Mouse (Mus musculus): ENCODE measurements around the gene Pop7. TPM values are rescaled to one million over a fixed set of nuclear protein-coding genes. Genes with fewer than 3 reads are reported as not detected.

Gene Pop7
- total and polyA plus RNA-seq, 3 experiments: 61.1 to 79.8 TPM; not detected in 1

GRCm38 (mm10) chr5:137481138-137481537, 21.2 kb downstream of the Pop7 start (continued):
- no peak for TF ChIP-seq TAL1 (IDR thresholded peaks at IDR 0.05; ENCODE audit: low read length)
- no peak for TF ChIP-seq ZMIZ1 (IDR thresholded peaks at IDR 0.05; ENCODE audit: low read depth, low read length)
- peak; percentile 63 for TF ChIP-seq ZC3H11A (IDR thresholded peaks at IDR 0.05; ENCODE audit: low read depth, low read length)
- TF ChIP-seq MEF2A (IDR thresholded peaks at IDR 0.05; ENCODE audit: extremely low read depth, insufficient replicate concordance, low read depth, low read length, poor library complexity, severe bottlenecking): no peak
- TF ChIP-seq HCFC1 (IDR thresholded peaks at IDR 0.05; ENCODE audit: low read depth, low read length): no peak
- peak; percentile 72 to 83 (median 82) for TF ChIP-seq CTCF (IDR thresholded peaks at IDR 0.05 in 2 of 3, conservative IDR thresholded peaks at IDR 0.05 in 1 of 3; ENCODE audit: control insufficient read depth in 1 of 3, insufficient read depth in 1 of 3, low read depth in 2 of 3, low read length in 3 of 3, poor library complexity in 1 of 3, severe bottlenecking in 1 of 3)
- no peak for TF ChIP-seq POLR2A (IDR thresholded peaks at IDR 0.05; ENCODE audit: control insufficient read depth in 1 of 2, insufficient read depth in 1 of 2, low read depth in 1 of 2, low read length in 2 of 2, poor library complexity in 1 of 2)
- no peak for TF ChIP-seq UBTF (IDR thresholded peaks at IDR 0.05; ENCODE audit: borderline replicate concordance, insufficient read depth, low read depth, low read length)
- no peak for TF ChIP-seq TBP (IDR thresholded peaks at IDR 0.05; ENCODE audit: low read depth, low read length)
- TF ChIP-seq POLR2AphosphoS2 (IDR thresholded peaks at IDR 0.05; ENCODE audit: low read length): no peak

- Histone ChIP-seq H3K4me3 (ENCODE audit: control insufficient read depth in 1 of 2, insufficient read depth in 1 of 2, low read depth in 2 of 2, low read length in 2 of 2) (no peak within 1 kb of the TSS), H3K4me1 (ENCODE audit: control insufficient read depth in 1 of 2, insufficient read depth in 2 of 2, low read length in 2 of 2) (peaks cover 0 to 2% of the 10 kb centered on the region in 2 experiments; a peak in 2 of 4 replicates), H3K27me3 (ENCODE audit: control insufficient read depth in 1 of 2, insufficient read depth in 2 of 2, low read length in 2 of 2) (peaks cover 2 to 7% of the 10 kb centered on the region in 2 experiments; a peak in 3 of 4 replicates), H3K79me2 (ENCODE audit: control insufficient read depth, insufficient read depth, low read length, poor library complexity) (no peaks in the 10 kb centered on the region), H3K27ac (ENCODE audit: control insufficient read depth, low read depth, low read length) (no peak within 1 kb of the TSS), H3K9ac (ENCODE audit: control insufficient read depth, low read depth, low read length, poor library complexity, severe bottlenecking) (no peak within 1 kb of the TSS), H3K9me3 (replicated peaks; ENCODE audit: insufficient read depth, low read length) (no peaks in the 10 kb centered on the region), H3K36me3 (ENCODE audit: control insufficient read depth in 1 of 2, insufficient read depth in 2 of 2, low read length in 2 of 2) (peaks cover 0 to 3% of the 10 kb centered on the region in 2 experiments; a peak in 2 of 4 replicates)
- DNase-seq (ENCODE audit: low read depth, low spot score): no peak
- TF ChIP-seq ZNF384 (IDR thresholded peaks at IDR 0.05; ENCODE audit: low read depth, low read length) (no peak), NELFE (IDR thresholded peaks at IDR 0.05; ENCODE audit: low read depth, low read length) (no peak), UBTF (IDR thresholded peaks at IDR 0.05; ENCODE audit: borderline replicate concordance, insufficient read depth, low read depth, low read length) (no peak), ZMIZ1 (IDR thresholded peaks at IDR 0.05; ENCODE audit: low read depth, low read length) (no peak), JUND (IDR thresholded peaks at IDR 0.05; ENCODE audit: low read depth, low read length) (no peak), MAX (IDR thresholded peaks at IDR 0.05; ENCODE audit: low read length) (no peak), MYB (IDR thresholded peaks at IDR 0.05; ENCODE audit: low read depth, low read length) (no peak), BHLHE40 (IDR thresholded peaks at IDR 0.05; ENCODE audit: borderline replicate concordance, low read depth, low read length) (no peak), POLR2AphosphoS2 (IDR thresholded peaks at IDR 0.05; ENCODE audit: low read length) (no peak), ETS1 (IDR thresholded peaks at IDR 0.05; ENCODE audit: low read depth, low read length) (no peak), SMC3 (IDR thresholded peaks at IDR 0.05; ENCODE audit: low read depth, low read length) (no peak), CHD2 (IDR thresholded peaks at IDR 0.05; ENCODE audit: low read length) (no peak), HCFC1 (IDR thresholded peaks at IDR 0.05; ENCODE audit: low read depth, low read length) (no peak), CHD1 (IDR thresholded peaks at IDR 0.05; ENCODE audit: low read depth, low read length) (no peak), CTCF (IDR thresholded peaks at IDR 0.05 in 2 of 3, conservative IDR thresholded peaks at IDR 0.05 in 1 of 3; ENCODE audit: control insufficient read depth in 1 of 3, insufficient read depth in 1 of 3, low read depth in 2 of 3, low read length in 3 of 3, poor library complexity in 1 of 3, severe bottlenecking in 1 of 3) (no peak), SIN3A (IDR thresholded peaks at IDR 0.05; ENCODE audit: low read length) (no peak), USF2 (IDR thresholded peaks at IDR 0.05; ENCODE audit: borderline replicate concordance in 1 of 2, insufficient read depth in 1 of 2, low read depth in 1 of 2, low read length in 2 of 2) (no peak)
Observed at GRCm38 (mm10) chr5:137476964-137477363, 25.4 kb downstream of the Pop7 start, which contains the start of gene Zan. Gene Zan, minus strand, starts transcription at chr5:137477064.
